Comparison of ENCODE assay signal across 8 mouse cellular contexts in genomic region chr9:108479721-108480351, GRCm38 (mm10). TPM values are rescaled to one million over a fixed set of nuclear protein-coding genes. Genes with fewer than 3 reads are reported as not detected.
DNase-seq lines count a peak whose midpoint lies in the region; ATAC-seq lines count a peak whose summit lies in the region.

TSS of gene Lamb2 (plus strand) at chr9:108479736.

- no peaks in the 10 kb centered on the region for H3K27me3 ChIP-seq in forebrain, embryonic 11.5 days (ENCODE audit: control insufficient read depth, insufficient read depth, low read length)

- H3K4me1 ChIP-seq in forebrain, embryonic 11.5 days (replicated peaks; ENCODE audit: control insufficient read depth, insufficient read depth, low read length), result peaks cover 13% of the 10 kb centered on the region; the same call in 1 of the 2 replicates

- peak; percentile 33 for DNase-seq in urinary bladder, postnatal 14 days (ENCODE audit: low spot score)
- DNase-seq in urinary bladder, postnatal 10 days (ENCODE audit: low spot score), result no peak
- peak; percentile 64 for DNase-seq in forebrain, embryonic 11.5 days (ENCODE audit: low spot score)
- peak; percentile 57 to 60 for DNase-seq in heart, postnatal 14 days
- DNase-seq in layer of hippocampus, postnatal 10 days (ENCODE audit: low spot score in 2 of 2), result no peak
- DNase-seq in lung, postnatal 36 days, result peak; percentile 73
- DNase-seq in yolk sac, embryonic 10.5 days (ENCODE audit: low spot score), result peak; percentile 72
- no peak for DNase-seq in right cerebral cortex, postnatal 25 days

- H3K9ac ChIP-seq in forebrain, embryonic 11.5 days (ENCODE audit: low read length), result peak within 1 kb of the TSS; percentile 73

- peak; percentile 68 for ATAC-seq in forebrain, embryonic 11.5 days (replicated peaks; ENCODE audit: low FRiP score)

- peak within 1 kb of the TSS; percentile 79 for H3K27ac ChIP-seq in forebrain, embryonic 11.5 days (ENCODE audit: low read depth, low read length)

- intact Hi-C loops in heart, postnatal 14 days (cut with DNase I), result loop anchor here (2.0 kb wide), 1 partner anchor 19 kb away; the partner anchor contains the start of genes Ccdc71 and Klhdc8b

- 8% methylated on average over 10 of the region's 10 CpGs for WGBS in forebrain, embryonic 11.5 days

- H3K4me2 ChIP-seq in forebrain, embryonic 11.5 days (ENCODE audit: low read depth, low read length, severe bottlenecking), result peak within 1 kb of the TSS; percentile 68

- peaks cover 4% of the 10 kb centered on the region for H3K36me3 ChIP-seq in forebrain, embryonic 11.5 days (ENCODE audit: control insufficient read depth, insufficient read depth, low read length)

- H3K4me3 ChIP-seq in forebrain, embryonic 11.5 days (ENCODE audit: low read depth, low read length), result peak within 1 kb of the TSS; percentile 44

- no peaks in the 10 kb centered on the region for H3K9me3 ChIP-seq in forebrain, embryonic 11.5 days (ENCODE audit: control insufficient read depth, low read length)

RNA-seq across cellular contexts. Expression of gene Lamb2, which starts in this region (rescaled TPM):
- polyA plus RNA-seq in forebrain, embryonic 11.5 days (2014; fragmentation: Nextera tagmentation; extraction: Ambion mirVana), result 31.8 and 40.9 TPM in 2 replicates
- total RNA-seq in heart, postnatal 14 days (2021), result 100 to 1,000 TPM; 355 to 379 TPM
- total RNA-seq in layer of hippocampus, postnatal 10 days (2021), result 10 to 100 TPM; 36.9 to 39.4 TPM

Comparison
In these comparisons a context has a peak if more than half of its experiments do, and no peak if none do; other contexts are left out.
1. RNA of gene Lamb2 (total RNA-seq): 355 to 379 TPM in heart, postnatal 14 days; 36.9 to 39.4 TPM in layer of hippocampus, postnatal 10 days; every median in the first group is over 4 times any median in the second.
2. DNase-seq: peak in urinary bladder, postnatal 14 days (single experiment), forebrain, embryonic 11.5 days (single experiment), heart, postnatal 14 days (2 of 2), lung, postnatal 36 days (single experiment) and yolk sac, embryonic 10.5 days (single experiment); none in urinary bladder, postnatal 10 days (single experiment), layer of hippocampus, postnatal 10 days (0 of 2) and right cerebral cortex, postnatal 25 days (single experiment).